Mouse (Mus musculus): ENCODE measurements around the gene Prlh. TPM values are rescaled to one million over a fixed set of nuclear protein-coding genes. Genes with fewer than 3 reads are reported as not detected.

Gene Prlh
- polyA plus RNA-seq, 1 experiment = not detected

GRCm38 (mm10) chr1:90998268-90998890 is 45.5 kb downstream of the Prlh start, which contains the start of gene Lrrfip1:
Gene Lrrfip1, plus strand, starts transcription at chr1:90998737.
- Histone ChIP-seq H3K36me3 (ENCODE audit: control insufficient read depth, insufficient read depth) (no peaks in the 10 kb centered on the region), H3K79me3 (ENCODE audit: low read depth) (peaks cover 39% of the 10 kb centered on the region), H3K27me3 (ENCODE audit: control insufficient read depth, insufficient read depth, insufficient read length) (no peaks in the 10 kb centered on the region), H3K4me3 (ENCODE audit: insufficient read depth, poor library complexity, severe bottlenecking) (peak within 1 kb of the TSS; percentile 89), H3K79me2 (ENCODE audit: control insufficient read depth, insufficient read depth) (peaks cover 49% of the 10 kb centered on the region), H3ac (ENCODE audit: control insufficient read depth, insufficient read length, low read depth) (peak within 1 kb of the TSS; percentile 68)
- no peak for TF ChIP-seq FOSL1 (IDR thresholded peaks at IDR 0.05; ENCODE audit: insufficient read depth, low read length, poor library complexity, severe bottlenecking)
- no peak for TF ChIP-seq CTCF (IDR thresholded peaks at IDR 0.05; ENCODE audit: control insufficient read depth, insufficient read depth, insufficient read length)
- TF ChIP-seq MAX (IDR thresholded peaks at IDR 0.05) = no peak
- no peak for TF ChIP-seq MYOG (IDR thresholded peaks at IDR 0.05; ENCODE audit: control insufficient read depth, extremely low read depth, insufficient read length)
- no peak for TF ChIP-seq USF1 (IDR thresholded peaks at IDR 0.05; ENCODE audit: low read depth)
- TF ChIP-seq MYOD1 (IDR thresholded peaks at IDR 0.05; ENCODE audit: control insufficient read depth, insufficient read length, low read depth) = no peak

GRCm38 (mm10) chr1:90998891-90999611 is 46.1 kb downstream of the Prlh start:
- H3K79me3 ChIP-seq (ENCODE audit: low read depth) = peaks cover 44% of the 10 kb centered on the region
- H3K36me3 ChIP-seq (ENCODE audit: control insufficient read depth, insufficient read depth) = no peaks in the 10 kb centered on the region
- H3ac ChIP-seq (ENCODE audit: control insufficient read depth, insufficient read length, low read depth) = peak overlapping the region; percentile 68
- H3K4me3 ChIP-seq (ENCODE audit: insufficient read depth, poor library complexity, severe bottlenecking) = peak overlapping the region; percentile 89
- H3K27me3 ChIP-seq (ENCODE audit: control insufficient read depth, insufficient read depth, insufficient read length) = no peaks in the 10 kb centered on the region
- TF ChIP-seq MAX (IDR thresholded peaks at IDR 0.05) = peak; percentile 22
- TF ChIP-seq MYOD1 (IDR thresholded peaks at IDR 0.05; ENCODE audit: control insufficient read depth, insufficient read length, low read depth) = no peak
- peaks cover 55% of the 10 kb centered on the region for H3K79me2 ChIP-seq (ENCODE audit: control insufficient read depth, insufficient read depth)

GRCm38 (mm10) chr1:90999911-91000601 is 47.1 kb downstream of the Prlh start:
- Histone ChIP-seq H3K36me3 (ENCODE audit: control insufficient read depth, insufficient read depth) (no peaks in the 10 kb centered on the region), H3K4me3 (ENCODE audit: insufficient read depth, poor library complexity, severe bottlenecking) (no peak overlapping the region), H3K79me2 (ENCODE audit: control insufficient read depth, insufficient read depth) (peaks cover 65% of the 10 kb centered on the region), H3K79me3 (ENCODE audit: low read depth) (peaks cover 46% of the 10 kb centered on the region), H3ac (ENCODE audit: control insufficient read depth, insufficient read length, low read depth) (no peak overlapping the region), H3K27me3 (ENCODE audit: control insufficient read depth, insufficient read depth, insufficient read length) (no peaks in the 10 kb centered on the region)
- TF ChIP-seq FOSL1 (IDR thresholded peaks at IDR 0.05; ENCODE audit: insufficient read depth, low read length, poor library complexity, severe bottlenecking) (no peak), MYOG (IDR thresholded peaks at IDR 0.05; ENCODE audit: control insufficient read depth, extremely low read depth, insufficient read length) (no peak), USF1 (IDR thresholded peaks at IDR 0.05; ENCODE audit: low read depth) (no peak), CTCF (IDR thresholded peaks at IDR 0.05; ENCODE audit: control insufficient read depth, insufficient read depth, insufficient read length) (no peak), MYOD1 (IDR thresholded peaks at IDR 0.05; ENCODE audit: control insufficient read depth, insufficient read length, low read depth) (peak; percentile 17)

GRCm38 (mm10) chr1:91001101-91001500 is 48.2 kb downstream of the Prlh start:
- H3ac ChIP-seq (ENCODE audit: control insufficient read depth, insufficient read length, low read depth) = no peak overlapping the region
- H3K4me3 ChIP-seq (ENCODE audit: insufficient read depth, poor library complexity, severe bottlenecking) = no peak overlapping the region
- H3K79me2 ChIP-seq (ENCODE audit: control insufficient read depth, insufficient read depth) = peaks cover 73% of the 10 kb centered on the region

GRCm38 (mm10) chr1:91001871-91002539 is 49.1 kb downstream of the Prlh start:
- Histone ChIP-seq H3K79me3 (ENCODE audit: low read depth) (peaks cover 56% of the 10 kb centered on the region), H3K36me3 (ENCODE audit: control insufficient read depth, insufficient read depth) (no peaks in the 10 kb centered on the region), H3K79me2 (ENCODE audit: control insufficient read depth, insufficient read depth) (peaks cover 82% of the 10 kb centered on the region), H3ac (ENCODE audit: control insufficient read depth, insufficient read length, low read depth) (no peak overlapping the region), H3K27me3 (ENCODE audit: control insufficient read depth, insufficient read depth, insufficient read length) (no peaks in the 10 kb centered on the region), H3K4me3 (ENCODE audit: insufficient read depth, poor library complexity, severe bottlenecking) (no peak overlapping the region)
- no peak for TF ChIP-seq USF1 (IDR thresholded peaks at IDR 0.05; ENCODE audit: low read depth)
- TF ChIP-seq FOSL1 (IDR thresholded peaks at IDR 0.05; ENCODE audit: insufficient read depth, low read length, poor library complexity, severe bottlenecking) = no peak
- no peak for TF ChIP-seq MYOG (IDR thresholded peaks at IDR 0.05; ENCODE audit: control insufficient read depth, extremely low read depth, insufficient read length)
- no peak for TF ChIP-seq CTCF (IDR thresholded peaks at IDR 0.05; ENCODE audit: control insufficient read depth, insufficient read depth, insufficient read length)
- no peak for TF ChIP-seq CEBPB (IDR thresholded peaks at IDR 0.05; ENCODE audit: low read depth)
- no peak for TF ChIP-seq MAX (IDR thresholded peaks at IDR 0.05)
- no peak for TF ChIP-seq MYOD1 (IDR thresholded peaks at IDR 0.05; ENCODE audit: control insufficient read depth, insufficient read length, low read depth)

More at GRCm38 (mm10) chr1:91001101-91001500, 48.2 kb downstream of the Prlh start:
- no peak for TF ChIP-seq FOSL1 (IDR thresholded peaks at IDR 0.05; ENCODE audit: insufficient read depth, low read length, poor library complexity, severe bottlenecking)
- no peak for TF ChIP-seq MAX (IDR thresholded peaks at IDR 0.05)
- TF ChIP-seq CEBPB (IDR thresholded peaks at IDR 0.05; ENCODE audit: low read depth) = no peak
- TF ChIP-seq MYOD1 (IDR thresholded peaks at IDR 0.05; ENCODE audit: control insufficient read depth, insufficient read length, low read depth) = no peak
- TF ChIP-seq MYOG (IDR thresholded peaks at IDR 0.05; ENCODE audit: control insufficient read depth, extremely low read depth, insufficient read length) = no peak
- TF ChIP-seq USF1 (IDR thresholded peaks at IDR 0.05; ENCODE audit: low read depth) = no peak
- Histone ChIP-seq H3K27me3 (ENCODE audit: control insufficient read depth, insufficient read depth, insufficient read length) (no peaks in the 10 kb centered on the region), H3K36me3 (ENCODE audit: control insufficient read depth, insufficient read depth) (no peaks in the 10 kb centered on the region), H3K79me3 (ENCODE audit: low read depth) (peaks cover 49% of the 10 kb centered on the region)

Data from C2C12 (cell line).